Mouse (Mus musculus) heart, adult 2 months (tissue): Measurements from ENCODE around the gene Clp1. TPM values are rescaled to one million over a fixed set of nuclear protein-coding genes. Genes with fewer than 3 reads are reported as not detected.

Source experiments
- DNase-seq, 2 experiments: peaks; one replicate each; pipeline ENCODE4 v3.0.0; 2021
- H3K27ac ChIP-seq: fragments of 200-600 bp; 2 replicates; pipeline ENCODE4 v1.8.1; 2022
- H3K27me3 ChIP-seq: fragments of 200-500 bp; 2 replicates; pipeline ENCODE4 v1.6.1; 2012; ENCODE audit warnings: mild to moderate bottlenecking, low read length, inconsistent platforms, mixed read lengths; ENCODE audit not compliant: control insufficient read depth, insufficient read depth
- H3K36me3 ChIP-seq: fragments of 200-500 bp; 2 replicates; pipeline ENCODE4 v1.6.1; 2012; ENCODE audit warnings: low read length, inconsistent platforms; ENCODE audit not compliant: control insufficient read depth, insufficient read depth
- H3K4me1 ChIP-seq: fragments of 200-500 bp; 2 replicates; pipeline ENCODE4 v1.6.1; 2011; ENCODE audit warnings: low read length; ENCODE audit not compliant: control insufficient read depth, insufficient read depth
- H3K4me3 ChIP-seq: fragments of 200-600 bp; 2 replicates; pipeline ENCODE4 v1.8.1; 2022
- H3K79me2 ChIP-seq: fragments of 200-500 bp; replicated peaks from 2 replicates; pipeline ENCODE4 v1.6.1; 2012; ENCODE audit warnings: mild to moderate bottlenecking, inconsistent platforms, low read length, moderate library complexity, mixed read lengths; ENCODE audit not compliant: control insufficient read depth, insufficient read depth
- H3K9ac ChIP-seq: fragments of 200-500 bp; 2 replicates; pipeline ENCODE4 v1.6.1; 2012; ENCODE audit warnings: low read depth, mild to moderate bottlenecking, control low read depth, inconsistent platforms, low read length, mixed read lengths
- CTCF ChIP-seq: fragments of 200-600 bp; IDR thresholded peaks from 2 replicates; pipeline ENCODE4 v1.8.1; 2022; ENCODE audit warnings: antibody characterized with exemption, mild to moderate bottlenecking, moderate library complexity
- EP300 ChIP-seq: fragments of 200-500 bp; IDR thresholded peaks from 2 replicates; pipeline ENCODE4 v1.6.1; 2011; ENCODE audit warnings: low read depth, low read length, control low read depth; ENCODE audit not compliant: insufficient read depth
- POLR2A ChIP-seq: fragments of 200-500 bp; IDR thresholded peaks from 2 replicates; pipeline ENCODE4 v1.6.1; 2011; ENCODE audit warnings: mild to moderate bottlenecking, low read depth, low read length, control low read depth; ENCODE audit not compliant: insufficient read depth
- WGBS: fragments of 180-500 bp; shearing (Covaris S2); methylation state at CpG from one replicate; pipeline ENCODE4 v1.1.7; 2018; 5-methylcytosine and 5-hydroxymethylcytosine counted together
- intact Hi-C: fragments of 180-260 bp; cut with DNase I; formaldehyde crosslinking; loops from one replicate; pipeline ENCODE4 v1.15.1; 2025
- polyA plus RNA-seq: library from polyadenylated mRNA; depleted of rRNA; stranded (reverse); fragments of >200 nt; gene quantifications from 2 replicates; pipeline ENCODE4 v1.2.3, GENCODE M21; 2012
- total RNA-seq, 2 experiments: library from RNA; stranded (reverse); gene quantifications; 2 replicates each; pipeline ENCODE4 v1.2.3; 2021

The Clp1 gene
- total and polyA plus RNA-seq, 3 experiments = 3.5 to 4.6 (median 4.0) TPM

- H3K4me3 ChIP-seq = no peak overlapping the region
- H3K4me1 ChIP-seq = peaks cover 6% of the 10 kb centered on the region
- peaks cover 12% of the 10 kb centered on the region for H3K36me3 ChIP-seq
- 92% methylated on average over 14 of the region's 14 CpGs for WGBS
- no peaks in the 10 kb centered on the region; the same call in 1 of the 2 replicates for H3K79me2 ChIP-seq
- no peak overlapping the region for H3K9ac ChIP-seq
- H3K27me3 ChIP-seq = no peaks in the 10 kb centered on the region
- TF ChIP-seq CTCF (no peak), POLR2A (no peak), EP300 (no peak)
- intact Hi-C loops = no loop called here
- no peak overlapping the region for H3K27ac ChIP-seq
- DNase-seq = no peak
These were observed 3.3 kb downstream of the Clp1 start for GRCm38 (mm10) chr2:84723856-84724255.

- intact Hi-C loops = no loop called here
- Histone ChIP-seq H3K27me3 (no peaks in the 10 kb centered on the region), H3K9ac (no peak overlapping the region), H3K27ac (no peak overlapping the region), H3K36me3 (peaks cover 14% of the 10 kb centered on the region), H3K79me2 (no peaks in the 10 kb centered on the region; the same call in 1 of the 2 replicates), H3K4me3 (no peak overlapping the region), H3K4me1 (peaks cover 7% of the 10 kb centered on the region)
- no peak for DNase-seq
- WGBS = 72% methylated on average over 3 of the region's 3 CpGs
- TF ChIP-seq POLR2A (no peak), CTCF (no peak), EP300 (no peak)
These were observed 6.0 kb downstream of the Clp1 start for GRCm38 (mm10) chr2:84721182-84721581.

GRCm38 (mm10) chr2:84720718-84721117 lies 6.4 kb downstream of the Clp1 start:
- WGBS = 95% methylated on average over 2 of the region's 2 CpGs
- no peak for TF ChIP-seq POLR2A
- H3K79me2 ChIP-seq = no peaks in the 10 kb centered on the region; the same call in 1 of the 2 replicates
- intact Hi-C loops = no loop called here
- H3K27me3 ChIP-seq = no peaks in the 10 kb centered on the region
- no peak overlapping the region for H3K4me3 ChIP-seq
- no peak for DNase-seq
- H3K9ac ChIP-seq = no peak overlapping the region
- no peak overlapping the region for H3K27ac ChIP-seq
- peaks cover 6% of the 10 kb centered on the region for H3K4me1 ChIP-seq
- peaks cover 12% of the 10 kb centered on the region for H3K36me3 ChIP-seq

GRCm38 (mm10) chr2:84717357-84717756 lies 9.8 kb downstream of the Clp1 start:
- Histone ChIP-seq H3K4me3 (no peak overlapping the region), H3K4me1 (peaks cover 2% of the 10 kb centered on the region), H3K9ac (no peak overlapping the region), H3K79me2 (no peaks in the 10 kb centered on the region), H3K27me3 (no peaks in the 10 kb centered on the region), H3K27ac (peak overlapping the region; percentile 99), H3K36me3 (peaks cover 2% of the 10 kb centered on the region)
- TF ChIP-seq POLR2A (no peak), CTCF (no peak), EP300 (no peak)
- WGBS = 78% methylated on average over 4 of the region's 4 CpGs
- intact Hi-C loops = no loop called here
- no peak for DNase-seq

GRCm38 (mm10) chr2:84716423-84717355 lies 10.5 kb downstream of the Clp1 start:
- no peak for DNase-seq
- H3K4me1 ChIP-seq = peaks cover 2% of the 10 kb centered on the region
- H3K27me3 ChIP-seq = no peaks in the 10 kb centered on the region
- intact Hi-C loops = loop anchor here (1.0 kb wide), 1 partner anchor 11 kb away; the partner anchor contains the start of gene Clp1
- peak overlapping the region; percentile 99 for H3K27ac ChIP-seq
- H3K79me2 ChIP-seq = no peaks in the 10 kb centered on the region
- H3K4me3 ChIP-seq = peak overlapping the region; percentile 97
- peak overlapping the region; percentile 82 for H3K9ac ChIP-seq
- H3K36me3 ChIP-seq = peaks cover 2% of the 10 kb centered on the region
- 14% methylated on average over 9 of the region's 9 CpGs for WGBS
- TF ChIP-seq EP300 = no peak
- no peak for TF ChIP-seq CTCF
- no peak for TF ChIP-seq POLR2A

GRCm38 (mm10) chr2:84715562-84716361 lies 11.4 kb downstream of the Clp1 start:
- DNase-seq = peak in 1 of 2 experiments; percentile 81
- TF ChIP-seq POLR2A (no peak; the same call in none of the 2 replicates), CTCF (no peak), EP300 (no peak)
- Histone ChIP-seq H3K4me1 (peaks cover 2% of the 10 kb centered on the region), H3K36me3 (peaks cover 5% of the 10 kb centered on the region), H3K27ac (peak overlapping the region; percentile 99), H3K79me2 (no peaks in the 10 kb centered on the region), H3K9ac (peak overlapping the region; percentile 82), H3K4me3 (peak overlapping the region; percentile 97), H3K27me3 (no peaks in the 10 kb centered on the region)
- intact Hi-C loops = loop anchor here (1.0 to 2.0 kb wide), 2 partner anchors 12 to 37 kb away; partner anchors contain the start of genes Clp1, Gm28635, Med19 and Tmx2
- WGBS = under 1% methylated on average over 33 of the region's 33 CpGs
